Mouse (Mus musculus) embryo, embryonic 10.5 days (tissue): ENCODE results near the gene Man2c1.
A peak's percentile ranks its signal among the peaks of the same experiment; 100 is the strongest.

ENCODE experiments used
- DNase-seq: peaks from one replicate; pipeline ENCODE4 v3.0.0-alpha.2; 2015; ENCODE audit warnings: low spot score

Gene Man2c1

DNA sequence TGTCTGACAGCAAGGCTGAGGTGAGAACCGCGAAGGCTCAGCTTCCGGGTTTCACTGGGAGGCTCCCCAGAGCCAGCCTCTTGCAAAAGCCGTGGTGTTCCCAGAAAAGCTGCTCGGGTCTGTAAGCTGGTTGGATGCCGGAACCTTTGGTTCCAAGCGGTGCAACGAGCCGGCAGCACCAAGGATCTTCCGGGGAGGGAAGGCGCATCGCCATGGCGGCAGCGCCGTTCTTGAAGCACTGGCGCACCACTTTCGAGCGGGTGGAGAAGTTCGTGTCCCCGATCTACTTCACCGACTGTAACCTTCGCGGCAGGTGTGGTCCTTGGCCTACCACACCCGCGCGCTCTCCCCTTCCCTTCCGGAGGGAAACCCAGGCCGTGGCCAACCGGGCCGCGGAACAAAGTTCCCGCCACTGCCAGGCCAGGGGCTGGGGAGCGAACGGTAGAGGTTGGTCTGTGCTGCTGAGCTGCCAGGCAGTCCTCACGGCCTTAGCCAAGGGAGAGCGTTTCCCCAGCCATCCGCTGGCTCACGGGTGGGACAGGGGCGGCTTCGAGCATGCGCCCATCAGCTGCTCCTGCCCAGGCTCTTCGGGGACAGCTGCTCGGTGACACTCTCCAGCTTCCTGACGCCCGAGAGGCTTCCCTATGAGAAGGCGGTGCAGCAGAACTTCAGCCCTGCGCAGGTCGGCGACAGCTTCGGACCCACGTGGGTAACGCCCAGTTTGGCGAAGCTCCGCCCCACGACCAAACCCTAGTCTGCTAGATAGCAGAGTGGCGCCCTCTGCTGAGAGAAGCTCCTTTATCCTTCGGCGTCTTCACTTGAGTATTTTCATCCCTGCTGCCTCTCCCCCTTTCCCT, at the start of gene Man2c1:
TSS of gene Man2c1 (plus strand) at position 114 of the 857 bp plus-strand sequence.
- DNase-seq = peak; percentile 97

- no peak for DNase-seq
Measured at GRCm38 (mm10) chr9:57082236-57082635, 48.3 kb upstream of the Man2c1 start.

DNA sequence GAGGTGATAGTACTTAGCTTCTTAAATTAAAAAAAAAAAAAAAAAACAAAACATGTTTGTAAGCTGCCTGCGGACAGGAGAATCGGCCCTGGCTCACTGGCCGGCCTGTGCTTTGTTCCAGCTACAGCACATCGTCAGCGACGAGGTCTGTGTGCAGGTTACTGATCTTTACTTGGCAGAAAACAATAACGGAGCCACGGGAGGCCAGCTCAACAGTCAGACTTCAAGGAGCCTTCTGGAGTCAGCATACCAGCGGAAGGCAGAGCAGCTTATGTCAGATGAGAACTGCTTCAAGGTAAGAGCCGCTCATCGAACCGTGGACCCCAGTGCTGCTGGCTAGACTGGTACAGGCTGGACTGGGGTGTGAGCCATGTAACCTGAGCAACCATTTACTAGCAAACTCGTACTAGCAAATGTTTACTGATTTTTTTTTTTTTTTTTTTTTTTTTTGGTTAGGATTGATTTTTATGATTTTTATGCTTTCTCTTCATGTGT, 13.2 kb upstream of the Man2c1 start:
- DNase-seq = no peak

DNA sequence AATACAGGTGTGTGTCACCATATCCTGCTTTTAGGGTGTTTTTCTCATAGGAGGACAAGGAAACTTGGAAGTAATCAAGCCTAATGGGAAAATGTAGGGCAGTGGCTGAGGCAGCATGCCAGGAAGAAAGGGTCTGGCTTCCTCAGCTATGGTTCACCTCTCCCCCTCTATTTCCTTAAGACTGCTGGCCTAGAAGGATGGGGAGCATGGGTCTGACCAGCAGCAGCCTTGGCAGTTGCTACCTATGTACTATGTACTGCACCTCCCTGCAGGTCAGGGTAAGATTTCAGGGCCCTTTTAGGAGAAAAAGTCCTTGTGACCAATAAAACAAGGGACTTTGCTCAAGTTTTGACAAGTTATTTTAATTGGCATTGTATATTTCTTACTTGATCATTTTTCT, 849 bp upstream of the Man2c1 start:
- DNase-seq = no peak

GRCm38 (mm10) chr9:57137246-57137645, 6.8 kb downstream of the Man2c1 start:
- DNase-seq = no peak

DNA sequence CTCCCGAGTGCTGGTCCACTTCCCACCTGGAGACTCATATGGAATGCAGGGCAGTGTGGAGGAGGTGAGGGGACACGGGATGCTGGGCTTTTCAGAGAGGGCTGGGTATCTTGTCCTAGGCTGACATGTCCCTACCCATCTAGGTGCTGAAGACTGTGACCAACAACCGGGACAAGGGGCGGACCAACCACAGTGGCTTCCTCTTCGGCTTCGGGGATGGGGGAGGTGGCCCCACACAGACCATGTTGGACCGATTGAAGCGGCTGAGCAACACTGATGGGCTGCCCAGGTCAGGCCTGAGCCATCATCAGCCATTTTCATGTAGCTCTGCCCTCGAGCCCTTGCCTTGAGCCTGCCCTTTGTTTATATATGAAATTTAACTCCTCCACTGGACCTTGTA, 7.3 kb downstream of the Man2c1 start:
- DNase-seq = no peak

DNA sequence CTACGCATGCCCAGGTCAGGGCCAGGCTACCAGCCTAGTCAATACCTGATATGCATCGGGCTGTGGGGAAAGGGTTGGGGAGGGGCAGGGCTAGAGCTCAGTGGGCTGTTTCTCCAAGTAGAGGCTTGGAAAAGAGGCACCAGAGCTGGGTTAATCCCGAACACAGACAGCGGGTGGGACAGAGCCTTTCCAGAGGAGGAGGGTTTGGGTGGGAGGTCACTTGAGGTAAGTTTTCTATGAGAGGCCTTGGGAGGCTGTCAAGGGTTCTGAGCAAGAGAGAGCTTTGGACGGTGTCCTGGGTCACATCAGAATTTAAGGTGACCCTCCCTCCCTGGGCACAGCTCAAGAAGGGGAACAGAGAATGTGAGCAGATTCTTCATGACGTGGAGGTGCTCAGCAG, 8.0 kb downstream of the Man2c1 start:
- DNase-seq = no peak

GRCm38 (mm10) chr9:57139110-57139509, 8.6 kb downstream of the Man2c1 start:
- no peak for DNase-seq

GRCm38 (mm10) chr9:57139571-57139970, 9.1 kb downstream of the Man2c1 start:
- no peak for DNase-seq

DNA sequence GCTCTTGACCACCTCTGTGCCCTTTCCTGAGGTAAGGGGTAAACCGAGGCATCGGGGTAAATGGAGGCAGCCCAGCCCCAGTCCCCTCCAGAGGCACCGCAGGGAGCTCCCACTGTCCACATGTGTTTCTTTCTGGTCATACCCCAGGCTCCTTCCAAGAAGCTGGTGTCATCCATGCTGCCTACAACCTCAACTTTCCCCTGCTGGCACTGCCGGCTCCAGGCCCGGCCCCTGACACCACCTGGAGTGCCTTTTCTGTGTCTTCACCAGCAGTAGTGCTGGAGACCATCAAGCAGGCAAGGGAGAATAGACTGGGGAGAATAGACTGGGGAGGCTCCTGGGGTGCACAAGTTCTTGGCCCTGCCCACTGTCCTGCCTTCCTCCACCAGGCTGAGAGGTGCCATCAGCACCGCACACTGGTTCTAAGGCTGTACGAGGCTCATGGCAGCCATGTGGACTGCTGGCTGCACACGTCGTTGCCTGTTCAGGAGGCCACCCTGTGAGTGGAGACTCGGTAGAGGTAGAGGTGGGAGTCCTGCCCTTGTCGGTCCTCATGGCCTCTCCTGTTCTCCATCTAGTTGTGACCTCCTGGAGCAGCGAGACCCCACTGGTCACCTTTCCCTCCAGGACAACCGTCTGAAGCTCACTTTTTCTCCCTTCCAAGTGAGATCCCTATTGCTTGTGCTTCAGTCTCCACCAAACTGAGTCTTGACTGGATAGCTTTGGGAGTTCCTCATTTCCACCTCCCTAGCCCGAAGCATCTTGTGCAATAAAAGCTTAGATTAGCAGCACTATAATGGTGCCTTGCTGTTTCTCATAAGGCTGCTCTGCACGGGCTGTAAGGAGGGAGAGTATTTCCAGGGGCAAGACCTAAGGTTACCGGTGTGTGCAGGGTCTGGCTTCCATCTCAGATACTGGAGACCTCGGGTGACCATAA, 11.2 kb downstream of the Man2c1 start:
- no peak for DNase-seq

GRCm38 (mm10) chr9:57143212-57143611, 12.7 kb downstream of the Man2c1 start:
- DNase-seq = no peak

DNA sequence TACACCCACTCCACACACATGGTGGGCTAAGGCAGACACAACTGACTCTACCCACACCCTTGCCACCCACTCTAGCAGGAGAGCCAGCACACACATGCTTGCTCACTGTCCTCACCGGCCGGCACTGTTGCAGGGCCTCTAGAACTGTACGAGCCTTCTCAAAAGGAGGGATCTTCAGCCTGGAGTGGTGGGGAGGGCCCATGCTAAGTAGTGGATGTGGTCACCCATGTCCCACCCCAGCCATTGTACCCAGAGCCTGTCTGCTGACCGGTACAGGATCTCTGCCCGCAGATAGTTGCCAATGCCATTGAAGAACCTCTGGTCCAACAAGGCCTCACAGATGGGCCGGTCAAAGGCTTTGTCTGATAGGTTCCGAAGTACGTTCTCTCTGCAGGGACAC, 14.3 kb downstream of the Man2c1 start:
- DNase-seq = no peak

- DNase-seq = no peak
Measured at GRCm38 (mm10) chr9:57146451-57147066, 16.1 kb downstream of the Man2c1 start.

GRCm38 (mm10) chr9:57147205-57148143, 17.0 kb downstream of the Man2c1 start:
- no peak for DNase-seq

- peak; percentile 93 for DNase-seq
Measured at GRCm38 (mm10) chr9:57148144-57148878, 17.8 kb downstream of the Man2c1 start, which contains the start of gene Neil1. Neil1 (minus strand) TSS chr9:57148305.

- DNase-seq = no peak
Measured at GRCm38 (mm10) chr9:57149021-57149420, 18.5 kb downstream of the Man2c1 start.

DNA sequence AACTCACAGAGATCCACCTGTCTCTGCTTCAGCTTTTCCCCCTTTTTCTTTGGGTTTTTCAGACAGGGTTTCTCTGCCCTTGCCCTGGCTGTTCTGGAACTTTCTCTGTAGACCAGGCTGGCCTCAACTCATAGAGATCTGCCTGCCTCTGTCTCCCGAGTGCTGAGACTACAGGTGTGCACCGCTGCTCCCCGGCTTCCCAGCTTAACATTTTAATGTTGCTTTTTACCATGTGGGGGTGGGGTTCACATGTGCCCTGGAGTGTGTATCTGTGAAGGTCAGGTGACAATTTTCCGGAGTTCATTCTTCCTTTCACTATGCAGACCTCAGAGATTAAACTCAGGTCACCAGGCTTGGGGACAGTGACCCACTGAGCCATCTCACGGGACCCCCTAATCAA, 19.7 kb downstream of the Man2c1 start:
- no peak for DNase-seq

GRCm38 (mm10) chr9:57152331-57152730, 21.8 kb downstream of the Man2c1 start:
- peak; percentile 6 for DNase-seq

- DNase-seq = no peak
Measured at GRCm38 (mm10) chr9:57156383-57156782, 25.9 kb downstream of the Man2c1 start.

- no peak for DNase-seq
Measured at GRCm38 (mm10) chr9:57156823-57157222, 26.3 kb downstream of the Man2c1 start.
